Comparison of ENCODE assay signal across 9 mouse cellular contexts in genomic region chr4:133816504-133816875, GRCm38 (mm10). TPM values are rescaled to one million over a fixed set of nuclear protein-coding genes. Genes with fewer than 3 reads are reported as not detected.
A peak's percentile ranks its signal among the peaks of the same experiment; 100 is the strongest.
DNase-seq lines count a peak whose midpoint lies in the region; ATAC-seq and TF ChIP-seq lines count a peak whose summit lies in the region.
"Had no signal": no experiment of that assay in that cellular context is flagged by ENCODE, and none has a peak within 500 bp of the region (broad histone marks: within the 10 kb centered on the region; RNA-seq: fewer than 3 reads in every experiment).

No protein-coding gene starts in this region.

- H3K4me1 ChIP-seq in megakaryocyte, embryonic 14.5 days: peaks cover 40% of the 10 kb centered on the region
- peaks cover 11% of the 10 kb centered on the region; the same call in 1 of the 2 replicates for H3K4me1 ChIP-seq in hindbrain, embryonic 14.5 days (replicated peaks; ENCODE audit: control insufficient read depth, insufficient read depth, low read length)

- H3K27ac ChIP-seq in hindbrain, embryonic 14.5 days: no peak overlapping the region

- H3K79me2 ChIP-seq in myocyte (ENCODE audit: control insufficient read depth, insufficient read depth): no peaks in the 10 kb centered on the region

- peak overlapping the region; percentile 11; the same call in 1 of the 2 replicates for H3K4me2 ChIP-seq in hindbrain, embryonic 14.5 days (replicated peaks)
- H3K4me2 ChIP-seq in myocyte (ENCODE audit: low read depth): peak overlapping the region; percentile 50

- DNase-seq in heart, adult 11 months: peak; percentile 86
- DNase-seq in heart, adult 8-10 months (ENCODE audit: low spot score): no peak
- no peak for DNase-seq in hindbrain, embryonic 14.5 days (ENCODE audit: low spot score)
- no peak for DNase-seq in adrenal gland, adult 18-20 months (ENCODE audit: low spot score in 2 of 2)
- no peak for DNase-seq in testis, postnatal 14 days (ENCODE audit: low spot score)
- DNase-seq: adrenal gland, adult 8-10 months had no signal

- H3K27me3 ChIP-seq in megakaryocyte, embryonic 14.5 days (replicated peaks): no peaks in the 10 kb centered on the region
- no peaks in the 10 kb centered on the region for H3K27me3 ChIP-seq in hindbrain, embryonic 14.5 days (ENCODE audit: control insufficient read depth, insufficient read depth, low read length)
- H3K27me3 ChIP-seq in myocyte (ENCODE audit: control insufficient read depth, insufficient read depth, insufficient read length): no peaks in the 10 kb centered on the region

- no peak overlapping the region for H3K9ac ChIP-seq in hindbrain, embryonic 14.5 days

- H3K4me3 ChIP-seq in megakaryocyte, embryonic 14.5 days (replicated peaks): peak overlapping the region; percentile 85
- H3K4me3 ChIP-seq in hindbrain, embryonic 14.5 days (replicated peaks; ENCODE audit: low read length): no peak overlapping the region
- H3K4me3 ChIP-seq in myocyte: no peak overlapping the region

- H3ac ChIP-seq in myocyte (ENCODE audit: control insufficient read depth, insufficient read length): no peak overlapping the region

- no peaks in the 10 kb centered on the region for H3K9me3 ChIP-seq in megakaryocyte, embryonic 14.5 days
- H3K9me3 ChIP-seq in hindbrain, embryonic 14.5 days (ENCODE audit: control insufficient read depth, low read length): no peaks in the 10 kb centered on the region

- WGBS in hindbrain, embryonic 14.5 days: 41% methylated on average over 7 of the region's 7 CpGs

- TF ChIP-seq POLR2A in myocyte (IDR thresholded peaks at IDR 0.05; ENCODE audit: insufficient read length, low read depth): no peak

- no peaks in the 10 kb centered on the region for H3K36me3 ChIP-seq in megakaryocyte, embryonic 14.5 days (replicated peaks; ENCODE audit: low read length)
- H3K36me3 ChIP-seq in hindbrain, embryonic 14.5 days (replicated peaks; ENCODE audit: control insufficient read depth, insufficient read depth): no peaks in the 10 kb centered on the region
- no peaks in the 10 kb centered on the region for H3K36me3 ChIP-seq in myocyte (ENCODE audit: control insufficient read depth, insufficient read depth)

- ATAC-seq in megakaryocyte, adult 5-6 weeks (ENCODE audit: poor library complexity, severe bottlenecking): no peak
- no peak for ATAC-seq in hindbrain, embryonic 14.5 days (ENCODE audit: low FRiP score)

TF ChIP-seq in myocyte, 11 proteins besides CTCF, POLR2A, EP300 and RAD21:
- TF ChIP-seq TCF12 (IDR thresholded peaks at IDR 0.05; ENCODE audit: insufficient read depth, poor library complexity, severe bottlenecking) (no peak), E2F4 (IDR thresholded peaks at IDR 0.05; ENCODE audit: insufficient read depth) (no peak), USF1 (IDR thresholded peaks at IDR 0.05; ENCODE audit: low read depth) (no peak), TCF3 (IDR thresholded peaks at IDR 0.05; ENCODE audit: insufficient read length, low read depth) (no peak), MYOG (IDR thresholded peaks at IDR 0.05; ENCODE audit: control insufficient read depth in 1 of 3, insufficient read depth in 1 of 3, insufficient read length in 2 of 3, low read depth in 2 of 3) (no peak), POLR2AphosphoS2 (IDR thresholded peaks at IDR 0.05; ENCODE audit: insufficient read length, low read depth) (no peak), REST (IDR thresholded peaks at IDR 0.05; ENCODE audit: insufficient read depth, insufficient read length) (no peak), MYOD1 (IDR thresholded peaks at IDR 0.05; ENCODE audit: control insufficient read depth in 1 of 3, insufficient read length in 2 of 3, low read depth in 2 of 3) (no peak), MAX (IDR thresholded peaks at IDR 0.05; ENCODE audit: low read depth) (no peak), CEBPB (IDR thresholded peaks at IDR 0.05; ENCODE audit: insufficient read depth, poor library complexity, severe bottlenecking) (no peak), SRF (IDR thresholded peaks at IDR 0.05; ENCODE audit: control insufficient read depth, insufficient read length, low read depth) (no peak)

RNA-seq across cellular contexts. Expression of gene Arid1a, which starts 59.9 kb away (rescaled TPM):
- 10 to 100 TPM; 35.4 to 40.0 (median 37.0) TPM for total RNA-seq in heart, adult 8-10 months (2022)
- polyA plus RNA-seq in megakaryocyte, embryonic 14.5 days (2012; ENCODE audit: insufficient read depth, low replicate concordance): 29.1 and 51.7 TPM in 2 replicates
- 95.9 and 112 TPM in 2 replicates for total RNA-seq in megakaryocyte, adult 5-6 weeks (2015)
- total RNA-seq in megakaryocyte, adult 5-6 weeks (2017): 29.7 and 40.6 TPM in 2 replicates
- 35.5 and 37.8 TPM in 2 replicates for polyA plus RNA-seq in hindbrain, embryonic 14.5 days (2014; fragmentation: Nextera tagmentation; extraction: Ambion mirVana)
- polyA plus RNA-seq in myocyte (2012; fragmentation: generic; extraction: Trizol): 23.2 TPM
- 10 to 100 TPM; 37.9 to 43.6 TPM for total RNA-seq in adrenal gland, adult 18-20 months (2021)
